Mouse (Mus musculus) testis, postnatal 14 days (tissue): ENCODE data around the gene Hddc3.

Source experiments
- DNase-seq: peaks from one replicate; pipeline ENCODE4 v3.0.0; 2021; ENCODE audit warnings: low spot score

Gene Hddc3

DNA sequence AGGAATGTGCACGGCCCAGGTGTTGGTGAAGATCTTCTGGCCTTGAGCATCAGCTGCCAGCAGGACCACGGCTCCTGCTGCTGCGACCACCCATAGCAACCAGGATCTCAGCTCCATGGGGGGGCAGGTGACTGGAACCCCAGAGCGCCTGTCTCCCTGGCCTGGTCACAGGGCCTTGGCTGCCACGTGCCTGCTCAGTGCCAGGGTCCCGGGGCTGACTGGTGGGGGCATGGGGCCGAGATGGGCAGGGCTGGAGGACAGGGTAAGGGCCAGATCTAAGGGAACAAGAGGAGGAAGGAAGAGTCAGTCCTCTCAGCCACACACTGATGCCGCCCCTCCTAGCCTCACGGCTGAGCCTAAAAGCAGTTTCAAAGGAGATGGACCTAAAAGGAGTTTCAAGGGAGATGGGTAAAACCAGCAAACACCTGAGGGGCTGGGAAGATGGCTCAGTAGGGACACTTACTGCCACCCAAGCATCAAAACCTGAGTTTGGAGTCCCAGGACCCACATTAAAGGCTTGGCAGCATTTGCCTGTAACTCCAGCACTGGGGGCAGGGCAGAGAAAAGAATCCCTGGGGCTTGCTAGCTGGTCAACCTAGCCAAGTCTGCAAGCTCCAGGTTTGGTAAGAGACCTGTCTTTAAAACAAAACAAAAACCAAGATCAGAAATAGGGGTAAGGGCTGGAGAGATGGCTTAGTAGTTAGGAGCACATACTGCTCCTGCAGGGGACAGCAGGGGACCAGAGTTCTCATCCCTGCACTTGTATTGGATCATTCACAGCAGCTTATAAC is 55.9 kb downstream of the Hddc3 start:
- DNase-seq, result no peak

DNA sequence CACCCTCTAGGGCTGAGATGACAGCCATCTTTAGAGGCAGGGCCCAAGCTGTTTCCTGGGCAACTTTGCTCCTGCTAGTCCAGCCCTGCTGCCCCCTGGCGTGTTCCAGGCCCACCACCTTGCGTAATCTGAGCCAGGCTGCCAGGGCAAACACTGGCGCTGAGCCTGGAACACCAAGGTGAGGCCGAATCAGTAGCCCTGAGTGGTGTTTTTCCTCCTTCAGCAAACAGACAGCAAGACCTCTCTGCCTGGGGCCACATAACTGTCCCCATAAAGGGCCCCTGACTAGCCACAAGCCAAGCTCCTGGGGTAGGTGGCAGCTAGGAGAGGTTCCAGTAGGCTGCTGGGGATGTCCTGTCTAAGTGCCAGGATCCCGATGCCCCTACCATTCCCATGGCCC is 57.2 kb downstream of the Hddc3 start:
- DNase-seq, result no peak
